Comparison of ENCODE assay signal across 11 mouse cellular contexts in genomic region chr13:55447543-55447943, GRCm38 (mm10). TPM values are rescaled to one million over a fixed set of nuclear protein-coding genes. Genes with fewer than 3 reads are reported as not detected.
DNase-seq lines count a peak whose midpoint lies in the region; ATAC-seq lines count a peak whose summit lies in the region.
"Had no signal": no experiment of that assay in that cellular context is flagged by ENCODE, and none has a peak within 500 bp of the region (broad histone marks: within the 10 kb centered on the region; RNA-seq: fewer than 3 reads in every experiment).

No protein-coding gene starts in this region.

- peaks cover 53% of the 10 kb centered on the region for H3K36me3 ChIP-seq in forebrain, embryonic 10.5 days (replicated peaks)
- H3K36me3 ChIP-seq in forebrain, embryonic 12.5 days (replicated peaks): peaks cover 38% of the 10 kb centered on the region
- H3K36me3 ChIP-seq in embryonic facial prominence, embryonic 13.5 days: peaks cover 35% of the 10 kb centered on the region
- H3K36me3 ChIP-seq in megakaryocyte, embryonic 14.5 days (replicated peaks; ENCODE audit: low read length): peaks cover 49% of the 10 kb centered on the region

- no peak overlapping the region; the same call in 1 of the 2 replicates for H3K4me2 ChIP-seq in forebrain, embryonic 12.5 days
- no peak overlapping the region for H3K4me2 ChIP-seq in embryonic facial prominence, embryonic 13.5 days

- no peak for DNase-seq in forebrain, embryonic 10.5 days (ENCODE audit: extremely low spot score, low spot score)
- peak; percentile 79 for DNase-seq in 416B (ENCODE audit: low read depth)
- no peak for DNase-seq in embryo, embryonic 10 days (ENCODE audit: low spot score)
- no peak for DNase-seq in cerebellum, postnatal 10 days
- no peak for DNase-seq in frontal cortex, postnatal 14 days (ENCODE audit: low spot score in 2 of 2)
- DNase-seq: cerebellum, adult 11 months had no signal

- no peak overlapping the region for H3K27ac ChIP-seq in forebrain, embryonic 10.5 days
- no peak overlapping the region for H3K27ac ChIP-seq in forebrain, embryonic 12.5 days
- H3K27ac ChIP-seq in embryonic facial prominence, embryonic 13.5 days: no peak overlapping the region
- H3K27ac ChIP-seq: heart, embryonic 15.5 days had no signal

- peak overlapping the region; percentile 95; the same call in 1 of the 2 replicates for H3K4me3 ChIP-seq in forebrain, embryonic 10.5 days
- H3K4me3 ChIP-seq in forebrain, embryonic 12.5 days (replicated peaks): no peak overlapping the region
- no peak overlapping the region for H3K4me3 ChIP-seq in embryonic facial prominence, embryonic 13.5 days
- peak overlapping the region; percentile 96 for H3K4me3 ChIP-seq in megakaryocyte, embryonic 14.5 days (replicated peaks)

- 75% methylated on average over 3 of the region's 3 CpGs for WGBS in forebrain, embryonic 10.5 days
- 58% methylated on average over 3 of the region's 3 CpGs for WGBS in forebrain, embryonic 12.5 days
- 39% methylated on average over 3 of the region's 3 CpGs for WGBS in embryonic facial prominence, embryonic 13.5 days

- H3K9ac ChIP-seq in forebrain, embryonic 12.5 days: no peak overlapping the region
- peak overlapping the region; percentile 98; the same call in 1 of the 2 replicates for H3K9ac ChIP-seq in embryonic facial prominence, embryonic 13.5 days
- H3K9ac ChIP-seq: heart, embryonic 15.5 days had no signal

- no peaks in the 10 kb centered on the region for H3K9me3 ChIP-seq in forebrain, embryonic 10.5 days
- no peaks in the 10 kb centered on the region for H3K9me3 ChIP-seq in forebrain, embryonic 12.5 days
- no peaks in the 10 kb centered on the region for H3K9me3 ChIP-seq in embryonic facial prominence, embryonic 13.5 days
- no peaks in the 10 kb centered on the region for H3K9me3 ChIP-seq in megakaryocyte, embryonic 14.5 days
- H3K9me3 ChIP-seq: heart, embryonic 15.5 days had no signal

- H3K4me1 ChIP-seq in forebrain, embryonic 10.5 days: peaks cover 46% of the 10 kb centered on the region
- H3K4me1 ChIP-seq in forebrain, embryonic 12.5 days: peaks cover 28% of the 10 kb centered on the region
- H3K4me1 ChIP-seq in embryonic facial prominence, embryonic 13.5 days: peaks cover 37% of the 10 kb centered on the region
- H3K4me1 ChIP-seq in megakaryocyte, embryonic 14.5 days: peaks cover 80% of the 10 kb centered on the region

- H3K27me3 ChIP-seq in forebrain, embryonic 10.5 days (ENCODE audit: poor library complexity, severe bottlenecking): no peaks in the 10 kb centered on the region
- H3K27me3 ChIP-seq in forebrain, embryonic 12.5 days: no peaks in the 10 kb centered on the region
- no peaks in the 10 kb centered on the region for H3K27me3 ChIP-seq in embryonic facial prominence, embryonic 13.5 days
- H3K27me3 ChIP-seq in megakaryocyte, embryonic 14.5 days (replicated peaks): no peaks in the 10 kb centered on the region
- H3K27me3 ChIP-seq: heart, embryonic 15.5 days had no signal

- ATAC-seq in forebrain, embryonic 12.5 days (ENCODE audit: low FRiP score): no peak
- no peak for ATAC-seq in embryonic facial prominence, embryonic 13.5 days (ENCODE audit: insufficient number of reproducible peaks, insufficient read depth, low FRiP score, low TSS enrichment, low read depth)

RNA-seq across cellular contexts. Expression of gene Grk6, which starts 2.7 kb away (rescaled TPM):
- polyA plus RNA-seq in forebrain, embryonic 10.5 days (2016; fragmentation: Nextera tagmentation; extraction: Ambion mirVana): 44.8 and 51.1 TPM in 2 replicates
- polyA plus RNA-seq in forebrain, embryonic 12.5 days (2016; fragmentation: Nextera tagmentation; extraction: Ambion mirVana): 54.2 and 58.1 TPM in 2 replicates
- polyA plus RNA-seq in embryonic facial prominence, embryonic 13.5 days (2015; fragmentation: Nextera tagmentation; extraction: Ambion mirVana): 36.4 and 45.3 TPM in 2 replicates
- polyA plus RNA-seq in megakaryocyte, embryonic 14.5 days (2012; ENCODE audit: insufficient read depth, low replicate concordance): 33.8 and 54.2 TPM in 2 replicates

RNA-seq across cellular contexts. Expression of gene Prr7, which starts 16.5 kb away (rescaled TPM):
- 0.75 and 0.88 TPM in 2 replicates for polyA plus RNA-seq in forebrain, embryonic 10.5 days (2016; fragmentation: Nextera tagmentation; extraction: Ambion mirVana)
- polyA plus RNA-seq in forebrain, embryonic 12.5 days (2016; fragmentation: Nextera tagmentation; extraction: Ambion mirVana): 1.7 and 2.7 TPM in 2 replicates
- polyA plus RNA-seq in embryonic facial prominence, embryonic 13.5 days (2015; fragmentation: Nextera tagmentation; extraction: Ambion mirVana): 0.96 and 1.2 TPM in 2 replicates
- 5.3 and 21.1 TPM in 2 replicates for polyA plus RNA-seq in megakaryocyte, embryonic 14.5 days (2012; ENCODE audit: insufficient read depth, low replicate concordance)

RNA-seq across cellular contexts. Expression of gene F12, which starts 20.9 kb away (rescaled TPM):
- not detected in 2 replicates for polyA plus RNA-seq in forebrain, embryonic 10.5 days (2016; fragmentation: Nextera tagmentation; extraction: Ambion mirVana)
- not detected in 2 replicates for polyA plus RNA-seq in forebrain, embryonic 12.5 days (2016; fragmentation: Nextera tagmentation; extraction: Ambion mirVana)
- 0.24 and 1.6 TPM in 2 replicates for polyA plus RNA-seq in embryonic facial prominence, embryonic 13.5 days (2015; fragmentation: Nextera tagmentation; extraction: Ambion mirVana)
- 0.54 TPM in 1 of 2 replicates, not detected in the other for polyA plus RNA-seq in megakaryocyte, embryonic 14.5 days (2012; ENCODE audit: insufficient read depth, low replicate concordance)

RNA-seq across cellular contexts. Expression of gene Pfn3, which starts 32.5 kb away (rescaled TPM):
- not detected in 2 replicates for polyA plus RNA-seq in forebrain, embryonic 10.5 days (2016; fragmentation: Nextera tagmentation; extraction: Ambion mirVana)
- polyA plus RNA-seq in forebrain, embryonic 12.5 days (2016; fragmentation: Nextera tagmentation; extraction: Ambion mirVana): not detected in 2 replicates
- not detected in 2 replicates for polyA plus RNA-seq in embryonic facial prominence, embryonic 13.5 days (2015; fragmentation: Nextera tagmentation; extraction: Ambion mirVana)
- polyA plus RNA-seq in megakaryocyte, embryonic 14.5 days (2012; ENCODE audit: insufficient read depth, low replicate concordance): not detected in 2 replicates
- polyA plus RNA-seq: heart, embryonic 15.5 days; lung, embryonic 16.5 days had no signal

RNA-seq across cellular contexts. Expression of gene Dbn1, which starts 40.4 kb away (rescaled TPM):
- 346 and 355 TPM in 2 replicates for polyA plus RNA-seq in forebrain, embryonic 10.5 days (2016; fragmentation: Nextera tagmentation; extraction: Ambion mirVana)
- polyA plus RNA-seq in forebrain, embryonic 12.5 days (2016; fragmentation: Nextera tagmentation; extraction: Ambion mirVana): 591 and 654 TPM in 2 replicates
- 275 and 276 TPM in 2 replicates for polyA plus RNA-seq in embryonic facial prominence, embryonic 13.5 days (2015; fragmentation: Nextera tagmentation; extraction: Ambion mirVana)
- 1.8 and 5.0 TPM in 2 replicates for polyA plus RNA-seq in megakaryocyte, embryonic 14.5 days (2012; ENCODE audit: insufficient read depth, low replicate concordance)

Comparison
In these comparisons a context has a peak if more than half of its experiments do, and no peak if none do; other contexts are left out.
1. H3K4me3 ChIP-seq: peak in forebrain, embryonic 10.5 days (single experiment) and megakaryocyte, embryonic 14.5 days (single experiment); none in forebrain, embryonic 12.5 days (single experiment) and embryonic facial prominence, embryonic 13.5 days (single experiment).